ENCODE assay signal across 9 mouse cellular contexts in the genomic region with DNA sequence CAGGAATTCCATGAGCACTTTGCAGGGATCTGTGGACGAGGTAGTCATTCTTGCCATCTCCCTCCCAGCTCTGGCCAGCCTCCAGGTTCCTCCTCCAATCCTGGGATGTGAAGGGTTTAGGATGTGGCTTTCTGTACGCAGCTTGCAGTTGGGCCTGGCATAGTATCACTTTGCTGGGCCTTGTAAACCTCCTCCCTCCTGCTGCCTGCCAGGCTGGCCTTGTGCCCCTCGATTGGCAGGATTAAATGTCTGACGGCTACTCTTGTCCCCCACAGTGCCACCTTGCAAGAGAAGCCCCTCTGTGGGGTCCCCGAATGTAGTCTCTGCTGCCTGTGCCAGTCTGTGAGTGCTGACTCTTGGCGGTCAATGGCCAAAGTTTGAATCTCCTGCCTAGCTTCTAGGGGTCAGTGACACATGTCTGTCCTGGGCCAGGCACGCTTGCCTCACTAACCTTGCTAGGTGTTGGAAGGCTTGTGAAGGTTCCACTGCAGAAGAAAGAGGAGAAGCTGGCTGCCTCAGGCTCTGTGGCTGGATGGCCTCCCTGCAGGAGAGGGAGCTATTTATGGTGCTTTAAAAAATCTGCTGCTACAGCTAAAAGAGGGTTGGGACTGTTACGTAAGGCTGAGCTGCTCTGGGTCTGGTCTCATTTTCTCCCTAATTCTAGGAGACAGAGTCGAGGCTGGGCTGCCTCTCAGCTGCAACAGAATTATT. TPM values are rescaled to one million over a fixed set of nuclear protein-coding genes. Genes with fewer than 3 reads are reported as not detected.
DNase-seq lines count a peak whose midpoint lies in the region; ATAC-seq and TF ChIP-seq lines count a peak whose summit lies in the region.
"Had no signal": no experiment of that assay in that cellular context is flagged by ENCODE, and none has a peak within 500 bp of the region (broad histone marks: within the 10 kb centered on the region; RNA-seq: fewer than 3 reads in every experiment).

No protein-coding gene starts in this region.

- no peak overlapping the region for H3K9ac ChIP-seq in midbrain, embryonic 11.5 days (ENCODE audit: low read length)
- peak overlapping the region; percentile 1; the same call in 1 of the 2 replicates for H3K9ac ChIP-seq in forebrain, embryonic 16.5 days (replicated peaks; ENCODE audit: low read depth, low read length)
- 0 out of 2 replicates have a peak overlapping the region, but pooled peaks have one; percentile 4 for H3K9ac ChIP-seq in hindbrain, embryonic 13.5 days
- no peak overlapping the region for H3K9ac ChIP-seq in liver, embryonic 12.5 days

- H3K4me1 ChIP-seq in midbrain, embryonic 10.5 days: peaks cover 74% of the 10 kb centered on the region
- H3K4me1 ChIP-seq in midbrain, embryonic 11.5 days (ENCODE audit: control insufficient read depth, insufficient read depth, low read length): peaks cover 29% of the 10 kb centered on the region
- peaks cover 53% of the 10 kb centered on the region for H3K4me1 ChIP-seq in forebrain, embryonic 16.5 days (replicated peaks; ENCODE audit: control insufficient read depth, insufficient read depth, low read length)
- H3K4me1 ChIP-seq in hindbrain, embryonic 13.5 days (replicated peaks): peaks cover 64% of the 10 kb centered on the region
- peaks cover 48% of the 10 kb centered on the region for H3K4me1 ChIP-seq in liver, embryonic 12.5 days

- H3K4me2 ChIP-seq in midbrain, embryonic 11.5 days: no peak overlapping the region
- H3K4me2 ChIP-seq in forebrain, embryonic 16.5 days (ENCODE audit: low read length): no peak overlapping the region
- no peak overlapping the region for H3K4me2 ChIP-seq in hindbrain, embryonic 13.5 days
- H3K4me2 ChIP-seq in myocyte (ENCODE audit: low read depth): peak overlapping the region; percentile 65
- H3K4me2 ChIP-seq in liver, embryonic 12.5 days: no peak overlapping the region

- WGBS in midbrain, embryonic 10.5 days: 84% methylated on average over 9 of the region's 9 CpGs
- 80% methylated on average over 9 of the region's 9 CpGs for WGBS in midbrain, embryonic 11.5 days
- WGBS in forebrain, embryonic 16.5 days: 46% methylated on average over 9 of the region's 9 CpGs
- WGBS in hindbrain, embryonic 13.5 days: 68% methylated on average over 9 of the region's 9 CpGs
- 63% methylated on average over 9 of the region's 9 CpGs for WGBS in liver, embryonic 12.5 days (ENCODE audit: insufficient replicate concordance)

- H3K79me2 ChIP-seq in myocyte (ENCODE audit: control insufficient read depth, insufficient read depth): peaks cover 78% of the 10 kb centered on the region

- no peaks in the 10 kb centered on the region for H3K9me3 ChIP-seq in midbrain, embryonic 10.5 days (replicated peaks)
- no peaks in the 10 kb centered on the region for H3K9me3 ChIP-seq in midbrain, embryonic 11.5 days (ENCODE audit: control insufficient read depth, low read length)
- H3K9me3 ChIP-seq in forebrain, embryonic 16.5 days (ENCODE audit: control insufficient read depth, low read length): no peaks in the 10 kb centered on the region
- no peaks in the 10 kb centered on the region for H3K9me3 ChIP-seq in hindbrain, embryonic 13.5 days
- H3K9me3 ChIP-seq in liver, embryonic 12.5 days (replicated peaks): no peaks in the 10 kb centered on the region
- H3K9me3 ChIP-seq: G1E had no signal

- no peaks in the 10 kb centered on the region for H3K27me3 ChIP-seq in midbrain, embryonic 10.5 days (ENCODE audit: low read depth, poor library complexity, severe bottlenecking)
- no peaks in the 10 kb centered on the region for H3K27me3 ChIP-seq in midbrain, embryonic 11.5 days (ENCODE audit: control insufficient read depth, insufficient read depth, low read length)
- H3K27me3 ChIP-seq in forebrain, embryonic 16.5 days (replicated peaks; ENCODE audit: control insufficient read depth, insufficient read depth, low read length): no peaks in the 10 kb centered on the region
- no peaks in the 10 kb centered on the region for H3K27me3 ChIP-seq in hindbrain, embryonic 13.5 days
- H3K27me3 ChIP-seq in myocyte (ENCODE audit: control insufficient read depth, insufficient read depth, insufficient read length): no peaks in the 10 kb centered on the region
- H3K27me3 ChIP-seq in liver, embryonic 12.5 days (replicated peaks): no peaks in the 10 kb centered on the region

- DNase-seq in midbrain, embryonic 10.5 days (ENCODE audit: low spot score): no peak
- no peak for DNase-seq in midbrain, embryonic 11.5 days (ENCODE audit: low spot score, missing footprints)
- peak; percentile 68 to 69 for DNase-seq in left cerebral cortex, adult 2 months (ENCODE audit: extremely low spot score in 1 of 2, low spot score in 2 of 2)

- ATAC-seq in midbrain, embryonic 11.5 days (ENCODE audit: low FRiP score): no peak
- peak; percentile 27 for ATAC-seq in forebrain, embryonic 16.5 days
- ATAC-seq in hindbrain, embryonic 13.5 days (ENCODE audit: low FRiP score): no peak
- no peak for ATAC-seq in activated CD4-positive, CD25-positive, alpha-beta regulatory T cell, adult 4 months
- ATAC-seq in liver, embryonic 12.5 days: no peak

- H3K27ac ChIP-seq in midbrain, embryonic 10.5 days (replicated peaks): peak overlapping the region; percentile 55
- H3K27ac ChIP-seq in midbrain, embryonic 11.5 days (ENCODE audit: low read depth, low read length): no peak overlapping the region
- peak overlapping the region; percentile 61 for H3K27ac ChIP-seq in forebrain, embryonic 16.5 days (ENCODE audit: low read length)
- peak overlapping the region; percentile 77 for H3K27ac ChIP-seq in hindbrain, embryonic 13.5 days
- peak overlapping the region; percentile 95 for H3K27ac ChIP-seq in left cerebral cortex, adult 2 months
- no peak overlapping the region for H3K27ac ChIP-seq in liver, embryonic 12.5 days

- H3K4me3 ChIP-seq in midbrain, embryonic 10.5 days: no peak overlapping the region
- no peak overlapping the region for H3K4me3 ChIP-seq in midbrain, embryonic 11.5 days (ENCODE audit: low read depth, low read length)
- H3K4me3 ChIP-seq in forebrain, embryonic 16.5 days (replicated peaks; ENCODE audit: low read length): no peak overlapping the region
- no peak overlapping the region for H3K4me3 ChIP-seq in hindbrain, embryonic 13.5 days
- peak overlapping the region; percentile 5; the same call in 1 of the 2 replicates for H3K4me3 ChIP-seq in left cerebral cortex, adult 2 months
- no peak overlapping the region for H3K4me3 ChIP-seq in myocyte
- no peak overlapping the region for H3K4me3 ChIP-seq in liver, embryonic 12.5 days

- TF ChIP-seq CTCF in left cerebral cortex, adult 2 months (IDR thresholded peaks at IDR 0.05): no peak; the same call in none of the 2 replicates

- no peak for TF ChIP-seq POLR2A in myocyte (IDR thresholded peaks at IDR 0.05; ENCODE audit: insufficient read length, low read depth)

- no peaks in the 10 kb centered on the region for H3K36me3 ChIP-seq in midbrain, embryonic 10.5 days
- H3K36me3 ChIP-seq in midbrain, embryonic 11.5 days (ENCODE audit: control insufficient read depth, insufficient read depth, low read length): no peaks in the 10 kb centered on the region
- no peaks in the 10 kb centered on the region for H3K36me3 ChIP-seq in forebrain, embryonic 16.5 days (ENCODE audit: control insufficient read depth, insufficient read depth)
- H3K36me3 ChIP-seq in hindbrain, embryonic 13.5 days: no peaks in the 10 kb centered on the region
- H3K36me3 ChIP-seq in myocyte (ENCODE audit: control insufficient read depth, insufficient read depth): no peaks in the 10 kb centered on the region
- no peaks in the 10 kb centered on the region for H3K36me3 ChIP-seq in liver, embryonic 12.5 days

- intact Hi-C loops in left cerebral cortex, adult 2 months (cut with DNase I): loop anchor here (2.0 kb wide), 1 partner anchor 15 kb away; no protein-coding TSS in a partner anchor

- no peak overlapping the region for H3ac ChIP-seq in myocyte (ENCODE audit: control insufficient read depth, insufficient read length)

TF ChIP-seq in myocyte, 11 proteins besides CTCF, POLR2A, EP300 and RAD21:
- TF ChIP-seq TCF3 (IDR thresholded peaks at IDR 0.05; ENCODE audit: insufficient read length, low read depth) (no peak), MAX (IDR thresholded peaks at IDR 0.05; ENCODE audit: low read depth) (no peak), SRF (IDR thresholded peaks at IDR 0.05; ENCODE audit: control insufficient read depth, insufficient read length, low read depth) (no peak), MYOG (IDR thresholded peaks at IDR 0.05; ENCODE audit: control insufficient read depth in 1 of 3, insufficient read depth in 1 of 3, insufficient read length in 2 of 3, low read depth in 2 of 3) (no peak), MYOD1 (IDR thresholded peaks at IDR 0.05; ENCODE audit: control insufficient read depth in 1 of 3, insufficient read length in 2 of 3, low read depth in 2 of 3) (no peak), E2F4 (IDR thresholded peaks at IDR 0.05; ENCODE audit: insufficient read depth) (no peak), REST (IDR thresholded peaks at IDR 0.05; ENCODE audit: insufficient read depth, insufficient read length) (no peak), CEBPB (IDR thresholded peaks at IDR 0.05; ENCODE audit: insufficient read depth, poor library complexity, severe bottlenecking) (no peak), TCF12 (IDR thresholded peaks at IDR 0.05; ENCODE audit: insufficient read depth, poor library complexity, severe bottlenecking) (no peak), USF1 (IDR thresholded peaks at IDR 0.05; ENCODE audit: low read depth) (no peak), POLR2AphosphoS2 (IDR thresholded peaks at IDR 0.05; ENCODE audit: insufficient read length, low read depth) (no peak)

RNA-seq across cellular contexts. Expression of a gene that starts 58.3 kb away (rescaled TPM):
- 26.5 and 29.7 TPM in 2 replicates for polyA plus RNA-seq in midbrain, embryonic 10.5 days (2016; fragmentation: Nextera tagmentation; extraction: Ambion mirVana)
- 19.2 and 20.5 TPM in 2 replicates for polyA plus RNA-seq in midbrain, embryonic 11.5 days (2014; fragmentation: Nextera tagmentation; extraction: Ambion mirVana)
- polyA plus RNA-seq in forebrain, embryonic 16.5 days (2015; fragmentation: Nextera tagmentation; extraction: Ambion mirVana): 85.1 and 92.2 TPM in 2 replicates
- polyA plus RNA-seq in hindbrain, embryonic 13.5 days (2015; fragmentation: Nextera tagmentation; extraction: Ambion mirVana): 43.0 and 46.2 TPM in 2 replicates
- 100 to 1,000 TPM; 247 to 298 TPM for total RNA-seq in left cerebral cortex, adult 2 months (2021)
- polyA plus RNA-seq in myocyte (2012; fragmentation: generic; extraction: Trizol): 60.8 TPM
- polyA plus RNA-seq in activated CD4-positive, CD25-positive, alpha-beta regulatory T cell, adult 4 months (2017; shearing (Covaris generic)): 10 to 100 TPM in 1 of 2 experiments, 1 to 10 TPM in 1; 9.4 to 11.2 TPM
- polyA plus RNA-seq in liver, embryonic 12.5 days (2016; fragmentation: Nextera tagmentation; extraction: Ambion mirVana): 10.3 and 11.0 TPM in 2 replicates

Comparison
In these comparisons a context has a peak if more than half of its experiments do, and no peak if none do; other contexts are left out.
1. H3K27ac ChIP-seq: peak in midbrain, embryonic 10.5 days (single experiment), forebrain, embryonic 16.5 days (single experiment), hindbrain, embryonic 13.5 days (single experiment) and left cerebral cortex, adult 2 months (single experiment); none in midbrain, embryonic 11.5 days (single experiment) and liver, embryonic 12.5 days (single experiment).
2. DNase-seq: peak in left cerebral cortex, adult 2 months (2 of 2); none in midbrain, embryonic 10.5 days (single experiment) and midbrain, embryonic 11.5 days (single experiment).
3. H3K9ac ChIP-seq: peak in forebrain, embryonic 16.5 days (single experiment) and hindbrain, embryonic 13.5 days (single experiment); none in midbrain, embryonic 11.5 days (single experiment) and liver, embryonic 12.5 days (single experiment).